Mouse (Mus musculus): ENCODE data around the gene Lxn.

DNA sequence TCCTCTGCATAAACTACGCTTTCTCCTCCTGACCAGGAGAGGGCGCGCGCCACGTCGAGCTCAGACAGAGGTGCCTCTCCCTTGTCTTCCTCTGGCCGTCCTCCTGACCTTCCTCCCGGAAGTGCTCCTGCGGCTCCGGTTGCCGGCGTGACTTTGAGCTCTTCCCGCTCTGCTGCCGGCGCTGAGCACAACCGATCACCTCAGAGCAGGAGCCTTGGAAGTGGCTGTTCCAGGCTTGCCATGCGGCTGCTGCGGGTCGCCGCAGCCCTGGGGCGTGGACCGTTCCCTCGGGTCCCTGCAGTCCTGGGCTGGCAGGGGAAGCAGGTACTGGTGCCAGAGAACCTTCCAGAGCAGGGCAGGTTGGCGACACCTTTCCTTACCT, 33.7 kb downstream of the Lxn start, which contains the start of gene Gfm1:
- TF ChIP-seq GATA1 (IDR thresholded peaks at IDR 0.05; ENCODE audit: low read length) (no peak), TAL1 (IDR thresholded peaks at IDR 0.05; ENCODE audit: low read length) (no peak)

All from erythroblast, embryonic 14.5 days (primary cell).